Mouse (Mus musculus) limb, embryonic 14.5 days (tissue): Measurements from ENCODE around the gene Pabpn1l. TPM values are rescaled to one million over a fixed set of nuclear protein-coding genes. Genes with fewer than 3 reads are reported as not detected.

ENCODE experiments used
- ATAC-seq: fragments of 200-750 bp; cut with Nextera tagmentation; 2 replicates; pipeline ENCODE4 v1.8.0; 2017; ENCODE audit warnings: low read depth, moderate number of reproducible peaks, moderate TSS enrichment; ENCODE audit not compliant: low FRiP score
- DNase-seq: peaks from one replicate; pipeline ENCODE4 v3.0.0-alpha.2; 2015; ENCODE audit warnings: low spot score
- H3K27ac ChIP-seq: fragments of 300-500 bp; sonication (generic); replicated peaks from 2 replicates; pipeline ENCODE4 v1.5.1; 2014; ENCODE audit warnings: low read depth, mild to moderate bottlenecking, low read length, moderate library complexity, mixed read lengths
- H3K27me3 ChIP-seq: fragments of 300-500 bp; sonication (generic); 2 replicates; pipeline ENCODE4 v1.6.1; 2014; ENCODE audit warnings: low read length, mixed read lengths; ENCODE audit not compliant: control insufficient read depth, insufficient read depth
- H3K36me3 ChIP-seq: fragments of 300-500 bp; sonication (generic); 2 replicates; pipeline ENCODE4 v1.6.1; 2014; ENCODE audit warnings: mild to moderate bottlenecking, low read length, moderate library complexity, mixed read lengths; ENCODE audit not compliant: control insufficient read depth, insufficient read depth
- H3K4me1 ChIP-seq: fragments of 300-500 bp; sonication (generic); 2 replicates; pipeline ENCODE4 v1.6.1; 2014; ENCODE audit warnings: antibody characterized with exemption, low read length, mixed read lengths; ENCODE audit not compliant: control insufficient read depth, insufficient read depth
- H3K4me2 ChIP-seq: fragments of 300-500 bp; sonication (generic); replicated peaks from 2 replicates; pipeline ENCODE4 v1.6.1; 2014; ENCODE audit warnings: low read depth, mild to moderate bottlenecking, low read length, moderate library complexity; ENCODE audit not compliant: severe bottlenecking
- H3K4me3 ChIP-seq: fragments of 300-500 bp; sonication (generic); replicated peaks from 2 replicates; pipeline ENCODE4 v1.5.1; 2014; ENCODE audit warnings: low read length
- H3K9ac ChIP-seq: fragments of 300-500 bp; sonication (generic); 2 replicates; pipeline ENCODE4 v1.6.1; 2014; ENCODE audit warnings: mild to moderate bottlenecking, low read depth, low read length, moderate library complexity; ENCODE audit not compliant: severe bottlenecking
- H3K9me3 ChIP-seq: fragments of 300-500 bp; sonication (generic); 2 replicates; pipeline ENCODE4 v1.6.1; 2016; ENCODE audit warnings: low read length; ENCODE audit not compliant: control insufficient read depth
- POLR2A ChIP-seq: fragments of 200-500 bp; IDR thresholded peaks from 2 replicates; pipeline ENCODE4 v1.8.0; 2012; ENCODE audit warnings: inconsistent platforms, mild to moderate bottlenecking, moderate library complexity, borderline replicate concordance; ENCODE audit not compliant: insufficient read depth, insufficient read length; ENCODE audit errors: extremely low read depth
- WGBS: fragments of 180-500 bp; shearing (Covaris S2); extraction: QIAGEN DNeasy Blood & Tissue Kit; methylation state at CpG from one replicate; pipeline ENCODE4 v1.1.7; 2014; 5-methylcytosine and 5-hydroxymethylcytosine counted together
- polyA plus RNA-seq, 2 experiments: library from polyadenylated mRNA; depleted of rRNA in 1 of 2; stranded (reverse) in 1 of 2; unstranded in 1 of 2; fragments of >200 nt; fragmentation: Nextera tagmentation in 1 of 2; extraction: Ambion mirVana in 1 of 2; gene quantifications; 2 replicates each; pipeline versions ENCODE4 v1.2.1 to v1.2.3; 2012 to 2014

Gene Pabpn1l
- polyA plus RNA-seq, 2 experiments: 0.05 TPM; not detected in 1

DNA sequence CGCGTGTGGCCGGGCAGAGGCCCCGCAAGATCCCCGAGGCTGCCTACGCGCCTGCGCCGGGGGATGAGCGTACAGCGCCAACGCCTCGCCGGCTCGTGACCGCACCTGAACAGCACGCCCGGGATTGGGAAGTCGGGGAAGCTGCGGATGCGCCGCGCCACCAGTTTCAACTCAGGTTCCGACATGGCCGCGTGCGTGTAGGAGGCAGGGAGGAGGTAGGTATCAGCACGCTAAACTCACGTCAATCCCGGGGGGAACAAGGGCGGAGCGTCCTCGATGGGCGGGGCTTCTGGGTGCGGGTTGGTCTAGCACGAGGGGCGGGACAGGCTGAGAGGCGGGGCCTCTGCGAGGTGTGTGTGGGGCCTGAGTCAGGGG, 45.9 kb downstream of the Pabpn1l start, which contains the start of gene Aprt:
Aprt (minus strand) TSS at position 262 of the 375 bp plus-strand sequence.
- ATAC-seq (peak; percentile 93), DNase-seq (peak; percentile 94)
- Histone ChIP-seq H3K9me3 (no peaks in the 10 kb centered on the region), H3K9ac (peak within 1 kb of the TSS; percentile 89), H3K4me3 (peak within 1 kb of the TSS; percentile 76), H3K27me3 (no peaks in the 10 kb centered on the region), H3K4me2 (peak within 1 kb of the TSS; percentile 79), H3K36me3 (peaks cover 35% of the 10 kb centered on the region), H3K4me1 (peaks cover 46% of the 10 kb centered on the region), H3K27ac (peak within 1 kb of the TSS; percentile 70)
- 0 out of 2 replicates have a peak, but pooled peaks have one; percentile 26 for TF ChIP-seq POLR2A
- WGBS: under 1% methylated on average over 33 of the region's 39 CpGs

GRCm38 (mm10) chr8:122575735-122576647, 46.5 kb downstream of the Pabpn1l start:
- H3K27ac ChIP-seq: peak overlapping the region; percentile 70
- no peak for DNase-seq
- H3K27me3 ChIP-seq: no peaks in the 10 kb centered on the region
- no peak for ATAC-seq
- no peak for TF ChIP-seq POLR2A
- WGBS: 12% methylated on average over 21 of the region's 21 CpGs
- H3K4me3 ChIP-seq: peak overlapping the region; percentile 76
- peaks cover 41% of the 10 kb centered on the region for H3K36me3 ChIP-seq
- H3K9ac ChIP-seq: peak overlapping the region; percentile 89
- H3K4me1 ChIP-seq: peaks cover 43% of the 10 kb centered on the region
- H3K4me2 ChIP-seq: peak overlapping the region; percentile 79
- no peaks in the 10 kb centered on the region for H3K9me3 ChIP-seq

DNA sequence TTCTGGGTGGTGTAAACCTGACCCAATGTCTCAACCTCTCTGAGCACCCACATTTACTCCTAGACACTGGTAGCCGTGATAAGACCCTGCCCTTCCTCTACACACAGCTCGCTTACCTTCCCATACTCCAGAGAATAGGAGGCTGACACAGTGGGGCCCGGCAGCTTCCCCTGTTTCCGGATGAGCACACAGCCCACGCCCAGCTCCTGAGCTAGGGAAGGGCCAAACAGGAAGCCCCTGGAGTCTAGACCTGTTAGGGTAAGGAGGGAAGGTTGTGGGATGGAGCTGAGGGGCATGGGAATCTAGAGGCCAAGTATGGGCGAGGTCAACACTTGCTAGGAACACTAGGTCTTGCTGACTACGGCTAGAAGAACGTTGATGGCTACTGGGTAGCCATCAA, 47.3 kb downstream of the Pabpn1l start:
- ATAC-seq (no peak), DNase-seq (no peak)
- Histone ChIP-seq H3K27ac (no peak overlapping the region), H3K9ac (peak overlapping the region; percentile 89; the same call in 1 of the 2 replicates), H3K36me3 (peaks cover 48% of the 10 kb centered on the region), H3K4me1 (peaks cover 39% of the 10 kb centered on the region), H3K9me3 (no peaks in the 10 kb centered on the region), H3K4me2 (peak overlapping the region; percentile 79), H3K27me3 (no peaks in the 10 kb centered on the region), H3K4me3 (peak overlapping the region; percentile 76; the same call in 1 of the 2 replicates)
- WGBS: 75% methylated on average over 8 of the region's 8 CpGs
- no peak for TF ChIP-seq POLR2A

GRCm38 (mm10) chr8:122574667-122575251, 47.8 kb downstream of the Pabpn1l start:
- Histone ChIP-seq H3K4me1 (peaks cover 35% of the 10 kb centered on the region), H3K9me3 (no peaks in the 10 kb centered on the region), H3K36me3 (peaks cover 54% of the 10 kb centered on the region), H3K4me3 (no peak overlapping the region), H3K9ac (no peak overlapping the region), H3K27ac (no peak overlapping the region), H3K4me2 (no peak overlapping the region), H3K27me3 (no peaks in the 10 kb centered on the region)
- DNase-seq: no peak
- TF ChIP-seq POLR2A: no peak
- 47% methylated on average over 10 of the region's 10 CpGs for WGBS
- no peak for ATAC-seq

GRCm38 (mm10) chr8:122574264-122574663, 48.3 kb downstream of the Pabpn1l start:
- H3K4me1 ChIP-seq: peaks cover 33% of the 10 kb centered on the region
- TF ChIP-seq POLR2A: no peak
- H3K4me3 ChIP-seq: no peak overlapping the region
- no peak overlapping the region for H3K27ac ChIP-seq
- H3K4me2 ChIP-seq: no peak overlapping the region
- WGBS: 48% methylated on average over 3 of the region's 3 CpGs
- H3K27me3 ChIP-seq: no peaks in the 10 kb centered on the region
- no peaks in the 10 kb centered on the region for H3K9me3 ChIP-seq
- no peak for DNase-seq
- no peak overlapping the region for H3K9ac ChIP-seq
- ATAC-seq: no peak
- H3K36me3 ChIP-seq: peaks cover 59% of the 10 kb centered on the region
